Mouse (Mus musculus) heart, adult 9 months (tissue): ENCODE measurements around the gene Cys1.
"Not testable (repeated sequence)": the region's sequence is repeated elsewhere in the genome, so short reads cannot be mapped to it uniquely, and the experiment has no call there.

Experiments
- DNase-seq, 2 experiments: peaks; one replicate each; pipeline ENCODE4 v3.0.0; 2022; ENCODE audit warnings: low spot score in 2 of 2

Cys1 gene

DNA sequence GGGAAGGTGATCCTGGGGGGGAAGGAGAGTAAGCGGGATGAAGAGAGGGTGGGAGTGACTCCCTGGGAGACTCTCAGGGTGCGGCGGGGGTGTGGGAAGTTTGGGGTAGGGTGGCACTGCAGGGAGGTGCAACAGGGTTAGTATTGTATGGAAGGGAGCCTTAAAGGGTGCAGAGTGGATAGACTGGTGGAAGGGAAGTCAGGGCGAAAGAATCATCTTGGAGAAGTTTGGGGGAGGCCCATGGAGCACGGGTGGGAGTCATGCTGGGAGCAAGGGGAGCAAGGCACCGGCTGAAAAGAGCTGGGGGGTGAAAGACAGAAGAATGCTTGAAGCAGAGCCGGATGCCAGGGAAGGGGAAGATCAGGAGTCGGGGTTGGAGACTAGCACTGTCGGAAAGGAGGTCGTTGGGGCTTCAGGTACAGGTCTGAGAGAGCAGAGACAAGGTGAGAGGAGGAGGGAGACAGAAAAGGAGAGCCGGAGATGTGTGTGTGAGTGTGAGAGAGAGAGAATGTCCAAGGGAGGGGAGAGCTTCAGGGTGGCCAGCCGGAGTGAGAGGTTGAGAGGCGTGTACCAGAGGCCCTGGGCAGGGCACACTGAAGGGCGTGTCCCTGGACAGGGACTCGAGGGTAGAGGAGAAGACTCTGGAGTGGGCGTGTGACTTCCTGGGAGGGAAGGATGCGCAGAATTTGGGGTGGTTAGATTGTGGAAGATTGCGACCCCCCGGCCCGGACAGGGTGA lies at the start of gene Cys1:
Gene Cys1 (minus strand): TSS at position 528 of the 738 bp plus-strand sequence.
- peak; percentile 48 to 51 for DNase-seq

GRCm38 (mm10) chr12:24724369-24724768 lies 42.8 kb upstream of the Cys1 start:
- DNase-seq, result no peak

DNA sequence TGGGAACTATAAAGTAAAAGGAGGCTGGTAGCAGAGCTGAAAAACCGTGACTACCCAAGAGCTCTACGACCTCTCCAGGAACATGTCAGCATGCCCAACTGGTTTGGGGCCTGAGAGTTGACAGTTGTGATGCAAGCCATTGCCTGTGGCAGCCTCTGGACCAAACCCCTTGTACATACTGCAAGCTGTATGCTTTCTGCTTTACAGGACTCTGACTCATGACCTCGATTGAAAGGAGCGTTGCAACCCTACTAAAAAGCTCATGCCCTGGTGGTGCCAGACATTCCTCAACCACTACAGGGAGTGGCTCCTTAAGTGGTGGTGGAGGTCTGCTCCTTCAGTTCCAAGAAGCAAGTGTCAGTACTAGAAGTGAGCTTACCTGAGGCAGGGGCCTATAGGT lies 42.2 kb upstream of the Cys1 start:
- DNase-seq, result no peak

DNA sequence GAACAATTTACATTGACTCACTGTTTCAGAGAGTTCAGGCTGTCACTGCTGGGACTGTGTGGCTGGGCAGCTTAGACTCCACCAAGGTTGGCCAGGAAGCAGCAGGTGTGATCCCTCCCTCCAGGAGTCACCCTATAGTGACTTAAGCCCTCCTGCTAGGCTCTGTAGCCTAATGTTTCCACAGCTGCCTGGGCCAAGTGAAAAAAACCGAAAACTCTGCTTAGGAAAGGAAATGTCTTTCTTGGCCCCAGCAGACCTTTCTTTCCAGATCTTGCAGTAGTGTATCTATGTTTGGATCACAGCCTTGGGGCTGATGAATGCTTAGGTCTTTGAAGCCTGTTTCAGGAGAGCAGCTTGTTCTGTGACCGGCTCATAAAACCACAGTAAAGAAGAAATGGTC lies 41.8 kb upstream of the Cys1 start:
- no peak for DNase-seq

DNA sequence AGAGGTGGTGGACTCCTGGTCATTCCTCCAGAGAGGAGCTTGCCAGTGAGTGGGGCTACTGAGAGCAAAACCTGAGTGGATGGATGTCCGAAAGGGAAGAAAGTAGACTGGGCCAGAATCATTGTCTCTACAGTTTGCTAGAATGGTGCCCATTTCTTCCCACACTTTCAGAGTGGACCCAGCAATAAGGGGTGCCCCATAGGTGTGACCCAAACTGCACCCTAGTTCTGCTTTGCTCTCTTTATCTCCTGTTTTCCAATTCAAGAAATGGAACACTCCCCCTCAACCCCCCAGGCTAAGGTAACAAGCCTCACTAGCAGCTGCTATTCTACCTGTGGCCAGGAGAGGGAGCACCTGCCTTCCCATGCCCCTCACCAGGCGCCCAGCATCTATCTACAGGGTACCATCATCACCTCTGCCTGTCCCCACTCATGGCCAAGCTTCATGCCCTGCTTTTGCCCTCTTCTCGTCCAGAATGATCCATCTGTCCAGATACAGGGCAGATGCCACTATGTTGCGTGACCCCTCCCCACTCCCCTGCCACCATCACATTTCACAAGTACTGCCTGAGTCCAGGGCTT lies 35.2 kb upstream of the Cys1 start:
- peak in 1 of 2 experiments; percentile 34 for DNase-seq

GRCm38 (mm10) chr12:24715268-24715896 lies 33.8 kb upstream of the Cys1 start:
- no peak for DNase-seq

DNA sequence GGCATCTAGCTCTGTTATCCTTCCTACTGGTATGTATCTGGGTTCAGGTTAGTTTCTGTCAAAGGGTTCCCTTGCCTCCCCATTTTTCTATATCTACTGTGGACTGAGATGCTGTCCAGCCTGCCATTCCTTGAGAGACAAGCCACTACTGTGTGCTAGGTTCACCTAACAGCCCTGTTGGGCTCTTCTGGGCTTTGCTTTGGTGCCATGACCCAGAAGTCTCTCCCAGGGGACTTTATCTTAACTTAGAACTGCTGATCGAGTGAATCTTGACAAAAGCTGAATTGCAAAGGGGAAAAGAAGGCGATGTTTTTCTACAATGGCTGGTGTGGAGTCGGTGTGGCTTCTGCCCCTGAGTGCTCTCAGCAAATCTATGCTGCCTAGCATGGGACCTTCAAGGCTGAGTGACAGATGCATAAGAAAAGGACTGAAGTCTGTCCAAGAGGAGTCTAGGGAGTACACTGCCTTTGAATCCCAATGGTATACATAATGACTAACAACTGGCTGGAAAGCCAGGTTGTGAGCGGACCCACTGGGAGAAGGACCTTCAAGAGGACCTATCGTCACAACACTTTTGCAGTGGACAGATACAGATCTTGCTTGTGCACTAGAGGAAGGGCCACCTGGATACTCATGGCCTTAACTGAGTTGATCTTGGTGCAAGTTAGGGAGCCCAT lies 33.1 kb upstream of the Cys1 start:
- DNase-seq, result no peak

- no peak for DNase-seq
Measured at GRCm38 (mm10) chr12:24712396-24712795, 30.8 kb upstream of the Cys1 start.

DNA sequence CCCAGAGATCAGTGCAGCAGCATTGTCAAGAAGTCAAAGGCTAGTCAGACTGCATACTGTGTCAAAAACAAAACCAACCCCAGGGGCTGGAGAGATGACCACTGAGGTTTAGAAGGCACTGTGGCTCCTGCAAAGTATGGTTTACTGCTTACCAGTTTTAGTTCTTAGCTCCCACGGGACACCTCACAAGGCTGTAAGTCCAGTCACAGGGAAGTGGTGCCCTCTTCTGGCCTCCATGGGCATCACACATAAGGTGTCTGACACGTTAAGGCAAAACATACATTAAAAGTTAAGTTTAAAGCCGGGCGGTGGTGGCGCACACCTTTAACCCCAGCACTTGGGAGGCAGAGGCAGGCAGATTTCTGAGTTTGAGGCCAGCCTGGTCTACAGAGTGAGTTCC lies 29.1 kb upstream of the Cys1 start:
- DNase-seq, result no peak

DNA sequence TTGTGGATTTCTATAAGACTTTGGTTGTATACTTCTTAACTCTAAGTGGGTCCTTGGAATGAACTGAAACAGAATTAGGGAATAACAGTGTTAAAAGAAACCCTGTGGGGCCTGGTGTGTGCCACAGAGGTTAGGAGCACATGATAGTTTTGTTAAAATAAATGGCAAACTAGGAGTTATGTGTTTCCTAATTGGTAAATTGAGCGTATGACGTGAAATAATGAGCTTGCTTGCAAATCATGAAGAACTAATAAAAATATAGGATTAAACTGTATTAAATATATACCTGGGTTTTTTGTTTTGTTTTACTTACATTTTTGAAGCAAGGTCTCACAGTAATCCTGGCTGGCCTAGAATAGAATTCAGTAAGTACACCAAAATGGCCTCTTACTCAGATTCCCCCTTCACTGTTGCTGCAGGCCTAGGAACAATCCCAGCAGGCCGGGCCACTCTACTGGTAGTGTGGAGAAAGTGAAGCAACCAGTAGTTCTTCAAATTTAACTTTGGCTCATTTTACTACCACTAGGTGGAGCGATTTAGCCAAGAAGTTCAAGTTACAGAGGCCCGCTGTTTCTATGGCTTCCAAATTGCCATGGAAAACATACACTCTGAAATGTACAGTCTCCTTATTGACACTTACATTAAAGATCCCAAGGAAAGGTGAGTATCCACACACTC lies 28.4 kb upstream of the Cys1 start:
- DNase-seq, result peak; percentile 62 to 77

DNA sequence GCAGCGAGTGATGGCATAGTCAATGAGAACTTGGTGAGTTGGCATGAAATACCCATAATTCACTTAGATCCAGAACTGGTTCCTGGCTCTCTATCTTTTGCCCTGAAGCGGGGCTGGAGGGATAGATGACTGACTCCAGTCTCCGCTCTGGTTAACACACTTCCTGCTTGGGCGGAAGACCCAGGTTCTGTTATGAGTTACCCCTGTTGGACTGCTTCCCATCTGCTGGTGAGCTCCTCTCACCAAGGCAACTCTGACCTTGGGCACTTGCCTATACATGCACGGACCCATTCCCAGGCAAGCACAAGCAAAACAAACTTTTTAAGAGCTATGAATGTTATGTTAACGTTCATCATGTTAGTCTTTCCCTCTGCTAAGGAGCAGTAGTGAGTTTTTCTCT lies 27.8 kb upstream of the Cys1 start:
- no peak for DNase-seq

- no peak for DNase-seq
Measured at GRCm38 (mm10) chr12:24708824-24709218, 27.2 kb upstream of the Cys1 start.

DNA sequence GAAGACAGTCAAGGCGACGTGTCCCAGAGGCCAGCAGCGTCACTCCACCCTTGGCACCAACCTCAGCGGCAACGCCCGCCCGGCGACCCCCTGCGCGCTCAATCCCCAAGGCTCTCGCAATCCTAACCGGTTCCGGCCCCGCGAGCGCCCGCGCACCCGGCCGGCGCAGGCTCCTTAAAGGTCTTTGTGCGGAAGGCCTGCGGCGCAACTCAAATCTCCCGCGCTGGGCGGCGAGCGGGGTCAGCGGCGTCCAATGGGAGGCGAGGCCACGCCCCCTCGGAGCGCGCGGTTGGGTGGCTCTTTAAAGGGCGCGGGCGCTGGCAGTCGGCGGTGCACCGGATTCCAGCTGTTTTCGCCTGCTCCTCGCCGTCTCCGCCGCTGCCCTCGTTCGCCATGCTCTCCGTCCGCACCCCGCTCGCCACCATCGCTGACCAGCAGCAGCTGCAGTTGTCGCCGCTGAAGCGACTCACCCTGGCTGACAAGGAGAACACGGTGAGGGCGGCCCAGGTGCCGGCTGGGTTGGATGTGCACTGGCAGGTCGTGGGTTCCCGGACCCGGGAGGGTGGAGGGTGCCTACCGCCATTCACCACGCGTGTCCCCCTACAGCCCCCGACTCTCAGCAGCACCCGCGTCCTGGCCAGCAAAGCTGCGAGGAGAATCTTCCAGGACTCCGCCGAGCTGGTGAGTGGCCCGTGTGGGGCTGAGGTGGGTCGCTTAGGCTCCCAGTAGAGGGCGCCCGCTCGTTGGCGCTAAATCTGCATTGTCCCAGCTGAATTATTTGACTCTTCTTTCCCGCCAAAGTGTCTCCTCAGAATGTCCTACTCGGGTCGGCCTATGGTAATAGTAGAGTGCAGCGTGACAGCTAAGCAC lies 26.6 kb upstream of the Cys1 start, which contains the start of gene Rrm2:
Gene Rrm2 (plus strand): TSS at position 288 of the 870 bp plus-strand sequence.
- DNase-seq, result peak; percentile 86 to 92

DNA sequence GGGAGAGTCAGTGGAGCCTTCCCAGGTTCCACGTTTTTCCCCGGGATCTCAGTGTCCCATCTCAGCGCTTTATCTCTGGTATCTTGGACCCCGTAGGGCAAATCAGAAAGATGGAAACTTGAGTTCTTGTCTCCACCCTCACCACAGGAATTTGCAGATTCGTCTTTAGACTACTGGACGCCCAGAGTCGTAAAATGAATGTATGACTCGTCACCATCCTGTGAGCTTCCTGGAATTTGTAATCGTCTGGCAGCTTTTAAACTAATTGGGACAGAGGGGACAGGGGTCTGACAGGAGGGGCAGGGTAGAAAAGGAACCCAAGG lies 25.8 kb upstream of the Cys1 start:
- no peak for DNase-seq

DNA sequence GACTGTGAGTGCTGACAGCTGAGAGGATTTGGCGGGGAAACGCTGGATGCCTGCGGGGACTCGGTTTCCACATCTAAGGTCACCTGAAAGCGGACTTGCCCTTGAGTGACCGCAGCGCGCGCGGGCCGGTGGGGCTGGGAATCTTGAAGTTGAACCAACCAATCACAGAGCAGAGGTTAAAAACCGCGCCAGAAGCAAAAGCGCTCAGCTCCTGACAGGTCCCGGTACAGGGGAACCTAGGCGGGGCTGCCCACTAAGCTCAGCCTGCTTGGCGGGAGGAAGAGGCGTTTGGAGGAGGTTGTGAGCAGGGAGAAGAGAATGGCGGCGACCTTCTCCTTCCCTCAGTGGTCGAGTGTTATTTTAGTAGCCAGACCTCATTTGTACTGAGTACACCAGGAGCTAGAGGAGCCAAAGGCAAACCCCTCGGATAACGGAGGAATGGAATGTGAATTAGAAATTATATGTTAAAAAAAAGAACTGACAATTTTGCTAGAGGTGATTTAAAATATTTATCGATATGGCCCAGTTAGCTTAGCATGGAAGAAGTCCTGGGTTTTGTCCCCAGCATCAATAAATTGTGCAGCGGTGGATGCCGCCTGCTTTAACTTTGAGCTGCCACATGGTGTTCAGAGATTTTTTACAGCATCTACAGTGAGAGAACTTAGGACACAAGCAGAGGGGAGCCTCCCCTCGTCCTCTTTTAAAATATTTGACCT lies 25.3 kb upstream of the Cys1 start:
- no peak for DNase-seq

GRCm38 (mm10) chr12:24705502-24706263 lies 24.1 kb upstream of the Cys1 start:
- no peak for DNase-seq

GRCm38 (mm10) chr12:24703013-24703412 lies 21.4 kb upstream of the Cys1 start:
- DNase-seq, result no peak

- not testable (repeated sequence) for DNase-seq
Measured at GRCm38 (mm10) chr12:24701621-24702020, 20.0 kb upstream of the Cys1 start.

DNA sequence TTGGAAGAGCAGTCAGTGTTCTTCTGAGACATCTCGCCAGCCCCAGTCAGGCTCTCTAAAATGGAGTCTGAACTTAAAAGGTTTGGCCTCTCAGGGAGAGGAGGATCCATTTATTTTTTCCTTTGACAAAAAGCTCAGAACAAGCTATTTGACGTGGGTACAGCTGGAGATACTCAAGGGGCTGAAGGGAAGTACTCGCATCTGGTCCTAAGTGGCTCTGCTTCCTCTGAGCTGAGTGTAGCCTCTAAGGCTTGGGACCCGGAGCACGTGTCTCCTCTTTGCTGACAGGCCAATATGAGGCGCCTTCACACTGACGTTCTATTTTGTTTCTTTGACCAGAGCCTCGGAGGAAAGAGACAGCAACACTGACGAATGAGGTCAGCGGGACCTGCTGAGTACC lies 18.0 kb upstream of the Cys1 start:
- no peak for DNase-seq

DNA sequence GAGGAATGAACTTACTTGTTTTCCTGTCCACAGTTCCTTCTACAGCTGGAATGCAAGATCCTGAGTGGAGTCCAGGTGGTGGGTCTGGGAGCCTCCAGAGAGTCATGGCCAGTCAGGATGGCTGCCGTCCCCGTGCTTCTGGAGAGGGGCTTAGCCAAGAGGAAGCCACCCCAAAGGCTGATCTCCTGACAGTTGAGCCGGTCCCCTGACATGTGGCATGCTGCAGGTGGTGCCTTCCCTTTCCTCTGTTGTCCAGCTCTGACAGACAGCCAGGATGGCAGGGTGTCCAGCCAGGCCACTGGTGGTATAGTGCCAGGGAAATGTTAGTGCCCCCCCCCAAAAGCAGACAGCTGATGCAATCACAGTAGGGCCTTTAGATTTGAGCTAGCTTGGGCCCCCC lies 16.9 kb upstream of the Cys1 start:
- no peak for DNase-seq
